Mouse (Mus musculus) liver, adult 2 months (tissue): ENCODE data around the gene Gins2. TPM values are rescaled to one million over a fixed set of nuclear protein-coding genes. Genes with fewer than 3 reads are reported as not detected.

Experiments used
- DNase-seq: peaks from one replicate; pipeline ENCODE4 v3.0.0-alpha.2; 2011; ENCODE audit warnings: low read depth, low spot score; ENCODE audit errors: extremely low read depth
- H3K27ac ChIP-seq: fragments of 200-500 bp; replicated peaks from 2 replicates; pipeline ENCODE4 v1.5.1; 2012; ENCODE audit warnings: low read depth, mild to moderate bottlenecking, control low read depth, inconsistent platforms, low read length; ENCODE audit not compliant: insufficient read depth
- H3K27me3 ChIP-seq: fragments of 200-500 bp; 2 replicates; pipeline ENCODE4 v1.6.1; 2012; ENCODE audit warnings: mild to moderate bottlenecking, moderate library complexity, low read length, inconsistent platforms; ENCODE audit not compliant: control insufficient read depth, insufficient read depth
- H3K36me3 ChIP-seq: fragments of 200-500 bp; 2 replicates; pipeline ENCODE4 v1.6.1; 2012; ENCODE audit warnings: low read length, inconsistent platforms; ENCODE audit not compliant: control insufficient read depth, insufficient read depth
- H3K4me1 ChIP-seq: fragments of 200-500 bp; 2 replicates; pipeline ENCODE4 v1.6.1; 2011; ENCODE audit warnings: low read length; ENCODE audit not compliant: control insufficient read depth, insufficient read depth
- H3K4me3 ChIP-seq: fragments of 200-500 bp; 2 replicates; pipeline ENCODE4 v1.5.1; 2011; ENCODE audit warnings: low read depth, mild to moderate bottlenecking, control low read depth, low read length, moderate library complexity; ENCODE audit not compliant: insufficient read depth
- H3K79me2 ChIP-seq: fragments of 200-500 bp; 2 replicates; pipeline ENCODE4 v1.6.1; 2012; ENCODE audit warnings: inconsistent platforms, mild to moderate bottlenecking, low read length, moderate library complexity; ENCODE audit not compliant: control insufficient read depth, insufficient read depth
- H3K9ac ChIP-seq: fragments of 200-500 bp; 2 replicates; pipeline ENCODE4 v1.6.1; 2012; ENCODE audit warnings: low read depth, mild to moderate bottlenecking, control low read depth, inconsistent platforms, low read length
- CTCF ChIP-seq: fragments of 200-500 bp; IDR thresholded peaks from 2 replicates; pipeline ENCODE4 v1.5.1; 2011; ENCODE audit warnings: low read depth, low read length, control low read depth
- POLR2A ChIP-seq: fragments of 200-500 bp; IDR thresholded peaks from 2 replicates; pipeline ENCODE4 v1.6.1; 2011; ENCODE audit warnings: low read length, control low read depth; ENCODE audit not compliant: insufficient read depth; ENCODE audit errors: extremely low read depth
- WGBS: fragments of 180-500 bp; shearing (Covaris S2); methylation state at CpG from one replicate; pipeline ENCODE4 v1.1.7; 2018; 5-methylcytosine and 5-hydroxymethylcytosine counted together
- polyA plus RNA-seq: library from polyadenylated mRNA; depleted of rRNA; stranded (reverse); fragments of >200 nt; gene quantifications from 2 replicates; pipeline ENCODE4 v1.2.3, GENCODE M21; 2012
- total RNA-seq: library from RNA; depleted of rRNA; stranded (reverse); fragments of >200 nt; gene quantifications from 2 replicates; pipeline ENCODE4 v1.2.3, GENCODE M21; 2014

Gene Gins2
- total and polyA plus RNA-seq, 2 experiments, result 0.37 to 1.9 TPM

GRCm38 (mm10) chr8:120614491-120614890 lies 25.4 kb upstream of the Gins2 start:
- no peak overlapping the region for H3K9ac ChIP-seq
- no peak overlapping the region for H3K27ac ChIP-seq
- no peaks in the 10 kb centered on the region for H3K36me3 ChIP-seq
- peaks cover 8% of the 10 kb centered on the region; the same call in 1 of the 2 replicates for H3K4me1 ChIP-seq
- H3K4me3 ChIP-seq, result no peak overlapping the region
- H3K27me3 ChIP-seq, result no peaks in the 10 kb centered on the region
- TF ChIP-seq CTCF (no peak), POLR2A (no peak)
- WGBS, result 91% methylated on average over 3 of the region's 3 CpGs
- H3K79me2 ChIP-seq, result no peaks in the 10 kb centered on the region
- no peak for DNase-seq

DNA sequence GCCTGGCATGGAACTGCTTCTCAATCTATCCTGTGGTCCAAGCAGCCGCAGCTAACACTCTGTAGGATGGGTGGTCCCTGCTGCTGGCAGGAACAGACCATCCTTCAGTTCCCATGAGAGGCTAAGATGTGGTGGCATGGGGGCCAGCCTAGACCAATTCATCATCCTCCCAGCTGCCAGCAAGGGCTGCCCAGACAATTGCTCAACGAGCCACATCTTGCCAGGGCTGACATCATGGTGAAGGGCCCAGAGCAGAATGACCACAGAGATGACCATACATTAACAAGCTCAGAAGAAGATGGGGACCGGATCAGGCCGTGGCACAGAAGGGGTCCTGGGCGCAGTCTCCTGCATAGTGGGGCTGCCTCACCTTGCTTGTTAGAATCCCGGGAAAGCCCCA lies 21.7 kb upstream of the Gins2 start:
- no peak for DNase-seq
- TF ChIP-seq POLR2A (no peak), CTCF (no peak)
- no peaks in the 10 kb centered on the region for H3K79me2 ChIP-seq
- no peak overlapping the region for H3K4me3 ChIP-seq
- H3K27ac ChIP-seq, result no peak overlapping the region
- H3K36me3 ChIP-seq, result no peaks in the 10 kb centered on the region
- no peaks in the 10 kb centered on the region for H3K27me3 ChIP-seq
- 90% methylated on average over 6 of the region's 6 CpGs for WGBS
- H3K4me1 ChIP-seq, result no peaks in the 10 kb centered on the region
- H3K9ac ChIP-seq, result no peak overlapping the region

DNA sequence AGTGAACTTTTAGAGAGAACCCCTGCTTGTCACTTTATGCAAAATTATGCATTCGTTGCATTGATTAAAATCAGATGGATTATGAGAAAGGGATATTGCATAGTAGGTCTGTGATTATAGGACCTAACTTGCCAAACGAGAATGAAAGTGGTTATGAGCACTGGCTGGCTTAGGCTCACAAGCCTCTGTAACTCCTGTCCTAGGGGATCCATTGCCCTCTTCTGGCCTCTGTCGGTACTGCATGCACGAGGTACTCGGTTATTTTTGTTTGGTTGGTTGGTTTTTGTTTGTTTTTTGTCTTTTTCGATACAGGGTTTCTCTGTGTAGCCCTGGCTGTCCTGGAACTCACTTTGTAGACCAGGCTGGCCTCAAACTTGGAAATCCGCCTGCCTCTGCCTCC lies 18.8 kb upstream of the Gins2 start:
- H3K79me2 ChIP-seq, result no peaks in the 10 kb centered on the region
- H3K27ac ChIP-seq, result no peak overlapping the region
- H3K4me3 ChIP-seq, result no peak overlapping the region
- H3K9ac ChIP-seq, result no peak overlapping the region
- H3K27me3 ChIP-seq, result no peaks in the 10 kb centered on the region
- peak; percentile 53 for DNase-seq
- no peaks in the 10 kb centered on the region for H3K4me1 ChIP-seq
- TF ChIP-seq CTCF, result peak; percentile 74
- TF ChIP-seq POLR2A, result no peak
- 15% methylated on average over 7 of the region's 7 CpGs for WGBS
- no peaks in the 10 kb centered on the region for H3K36me3 ChIP-seq

GRCm38 (mm10) chr8:120607460-120607859 lies 18.4 kb upstream of the Gins2 start:
- H3K27ac ChIP-seq, result no peak overlapping the region

DNA sequence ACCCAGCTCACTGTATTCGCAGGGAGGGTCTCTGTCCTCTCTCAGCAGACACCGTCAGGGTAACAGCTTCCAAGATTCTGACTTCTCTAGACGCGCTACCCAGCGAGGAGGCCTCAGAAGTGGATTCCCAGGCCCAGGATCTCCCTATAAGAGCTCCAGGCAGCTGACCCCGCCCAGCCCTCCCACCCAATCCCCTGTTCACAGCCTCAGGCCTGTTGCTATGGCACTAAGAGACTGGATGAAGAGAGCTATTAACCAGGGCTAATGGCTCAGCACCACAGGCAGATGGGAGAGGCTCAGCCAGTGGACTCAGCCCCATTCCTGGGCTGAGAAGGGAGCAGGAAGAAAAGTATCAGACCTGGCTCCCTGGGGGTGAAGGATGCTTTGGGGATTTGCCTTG lies 13.6 kb upstream of the Gins2 start:
- no peak for TF ChIP-seq POLR2A
- TF ChIP-seq CTCF, result no peak
- no peaks in the 10 kb centered on the region for H3K36me3 ChIP-seq
- H3K27me3 ChIP-seq, result no peaks in the 10 kb centered on the region
- 84% methylated on average over 6 of the region's 6 CpGs for WGBS
- H3K79me2 ChIP-seq, result no peaks in the 10 kb centered on the region
- no peak for DNase-seq
- H3K9ac ChIP-seq, result no peak overlapping the region
- H3K4me3 ChIP-seq, result no peak overlapping the region
- no peaks in the 10 kb centered on the region for H3K4me1 ChIP-seq
- no peak overlapping the region for H3K27ac ChIP-seq

More at GRCm38 (mm10) chr8:120607460-120607859, 18.4 kb upstream of the Gins2 start:
- DNase-seq, result no peak
- Histone ChIP-seq H3K36me3 (no peaks in the 10 kb centered on the region), H3K4me3 (no peak overlapping the region), H3K9ac (no peak overlapping the region), H3K4me1 (no peaks in the 10 kb centered on the region), H3K27me3 (no peaks in the 10 kb centered on the region), H3K79me2 (no peaks in the 10 kb centered on the region)
- no peak for TF ChIP-seq CTCF
- no peak for TF ChIP-seq POLR2A
- WGBS, result 82% methylated on average over 9 of the region's 9 CpGs

GRCm38 (mm10) chr8:120599504-120599903 lies 10.4 kb upstream of the Gins2 start:
- Histone ChIP-seq H3K27me3 (no peaks in the 10 kb centered on the region), H3K9ac (no peak overlapping the region), H3K4me3 (no peak overlapping the region), H3K27ac (no peak overlapping the region), H3K79me2 (no peaks in the 10 kb centered on the region), H3K4me1 (no peaks in the 10 kb centered on the region), H3K36me3 (no peaks in the 10 kb centered on the region)
- peak; percentile 69 for DNase-seq
- TF ChIP-seq CTCF, result peak; percentile 90
- no peak for TF ChIP-seq POLR2A
- 32% methylated on average over 7 of the region's 7 CpGs for WGBS
